Mouse (Mus musculus): ENCODE measurements around the gene Atp6v0a4. TPM values are rescaled to one million over a fixed set of nuclear protein-coding genes. Genes with fewer than 3 reads are reported as not detected.
A peak's percentile ranks its signal among the peaks of the same experiment; 100 is the strongest.

Gene Atp6v0a4
- polyA plus RNA-seq, 1 experiment from 2014 or later, result 3.1 TPM

DNA sequence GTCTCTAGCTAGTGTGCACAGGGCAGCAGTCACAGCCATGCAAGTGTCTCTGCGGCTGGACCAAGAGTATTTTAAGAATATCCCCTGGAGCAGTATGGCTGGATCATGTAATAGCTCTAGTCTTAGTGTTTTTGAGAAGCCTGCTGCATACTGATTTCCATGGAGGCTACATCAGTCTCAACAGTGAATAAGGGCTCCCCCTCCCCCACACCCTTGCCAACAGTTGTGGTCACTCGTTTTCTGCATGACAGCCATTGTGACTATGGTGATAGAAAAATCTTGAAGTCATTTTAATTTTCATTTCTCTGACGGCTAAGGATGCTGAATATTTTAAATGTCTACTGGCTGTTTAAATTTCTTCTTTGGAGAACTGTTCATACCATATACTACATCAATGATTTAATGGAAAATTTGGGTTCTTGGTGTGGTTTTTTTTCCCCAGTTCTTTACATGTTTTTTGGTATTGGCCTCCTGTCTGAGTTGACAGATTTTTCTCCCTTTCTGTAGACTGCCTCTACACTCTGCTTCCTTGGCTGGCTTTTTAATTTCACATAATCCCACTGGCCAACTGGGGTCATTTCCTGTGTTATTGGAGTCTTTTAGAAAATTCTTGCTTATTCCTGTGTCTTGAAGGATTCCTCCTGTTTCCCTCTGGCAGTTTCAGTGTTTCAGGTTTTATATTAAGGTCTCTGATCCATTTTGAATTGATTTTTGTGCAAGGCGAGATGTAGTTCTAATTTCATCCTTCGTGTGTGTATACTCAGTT, 91.4 kb downstream of the Atp6v0a4 start:
- H3K36me3 ChIP-seq (ENCODE audit: control insufficient read depth, insufficient read depth, low read length), result no peaks in the 10 kb centered on the region
- 50% methylated on average over 5 of the region's 5 CpGs for WGBS
- no peak overlapping the region for H3K4me3 ChIP-seq (ENCODE audit: low read depth, low read length)
- H3K27me3 ChIP-seq (replicated peaks; ENCODE audit: control insufficient read depth, insufficient read depth, low read length), result no peaks in the 10 kb centered on the region
- H3K4me2 ChIP-seq (ENCODE audit: low read depth, low read length), result no peak overlapping the region
- H3K4me1 ChIP-seq (ENCODE audit: control insufficient read depth, insufficient read depth, low read length), result peaks cover 16% of the 10 kb centered on the region
- H3K9ac ChIP-seq (ENCODE audit: low read depth, low read length), result no peak overlapping the region
- no peak for DNase-seq (ENCODE audit: low spot score)
- 0 out of 2 replicates have a peak overlapping the region, but pooled peaks have one; percentile 22 for H3K27ac ChIP-seq (replicated peaks; ENCODE audit: low read depth, low read length)
- H3K9me3 ChIP-seq (ENCODE audit: control insufficient read depth, low read length), result no peaks in the 10 kb centered on the region
- no peak for ATAC-seq (ENCODE audit: low read depth)

DNA sequence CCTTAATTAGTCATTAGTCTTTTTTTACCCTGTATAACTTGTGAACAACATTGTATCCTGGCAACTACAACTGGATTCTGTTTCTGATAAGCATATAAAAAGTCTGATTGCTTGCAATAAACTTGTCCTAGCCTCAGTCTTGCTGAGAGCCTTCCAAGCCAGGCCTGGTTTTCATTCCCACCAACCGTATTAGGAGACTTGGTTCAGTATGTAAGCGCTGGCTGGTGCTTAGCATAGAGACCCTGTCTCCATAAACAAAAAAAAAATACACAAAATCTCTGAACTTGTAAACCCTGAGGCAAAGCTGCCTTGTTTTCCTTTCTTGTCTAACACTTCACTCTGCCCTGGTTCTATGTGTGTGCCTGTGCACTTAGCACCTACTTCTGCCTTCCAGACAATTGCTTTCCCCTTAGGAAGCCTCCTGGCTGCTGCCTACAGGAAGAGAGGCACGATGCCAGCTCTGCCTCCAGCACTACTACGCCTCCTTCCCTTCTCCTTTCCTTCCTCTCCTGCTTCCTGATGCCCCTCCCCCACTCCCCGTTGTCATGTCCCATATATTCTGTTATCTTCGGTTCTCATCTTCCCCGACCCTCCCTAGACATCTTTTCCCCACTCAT, 92.4 kb downstream of the Atp6v0a4 start:
- Histone ChIP-seq H3K36me3 (ENCODE audit: control insufficient read depth, insufficient read depth, low read length) (no peaks in the 10 kb centered on the region), H3K4me1 (ENCODE audit: control insufficient read depth, insufficient read depth, low read length) (peaks cover 16% of the 10 kb centered on the region), H3K27me3 (replicated peaks; ENCODE audit: control insufficient read depth, insufficient read depth, low read length) (no peaks in the 10 kb centered on the region), H3K4me2 (ENCODE audit: low read depth, low read length) (no peak overlapping the region), H3K27ac (replicated peaks; ENCODE audit: low read depth, low read length) (0 out of 2 replicates have a peak overlapping the region, but pooled peaks have one; percentile 22), H3K9me3 (ENCODE audit: control insufficient read depth, low read length) (no peaks in the 10 kb centered on the region), H3K4me3 (ENCODE audit: low read depth, low read length) (no peak overlapping the region), H3K9ac (ENCODE audit: low read depth, low read length) (no peak overlapping the region)
- DNase-seq (ENCODE audit: low spot score), result peak; percentile 47
- 30% methylated on average over 7 of the region's 7 CpGs for WGBS
- ATAC-seq (ENCODE audit: low read depth), result no peak

DNA sequence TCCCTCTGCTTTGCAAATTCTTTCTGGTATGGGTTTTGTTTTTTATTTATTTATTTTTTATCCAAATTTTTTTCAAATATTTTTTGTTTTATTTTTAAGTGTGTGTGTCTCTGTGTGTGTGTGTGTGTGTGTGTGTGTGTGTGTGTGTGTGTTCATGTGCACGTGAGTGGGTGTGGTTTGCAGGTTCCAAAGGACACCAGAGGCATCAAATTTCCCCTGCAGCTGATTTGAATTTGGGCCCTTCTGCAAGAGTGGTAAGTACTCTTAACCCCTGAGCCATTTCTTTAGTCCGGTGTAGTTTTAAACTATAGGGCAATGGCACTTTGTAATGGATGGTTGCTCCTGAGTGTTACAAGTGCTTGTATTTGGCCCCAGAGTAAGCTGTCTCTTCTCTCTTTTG, 96.2 kb downstream of the Atp6v0a4 start:
- no peaks in the 10 kb centered on the region for H3K27me3 ChIP-seq (replicated peaks; ENCODE audit: control insufficient read depth, insufficient read depth, low read length)
- no peaks in the 10 kb centered on the region for H3K36me3 ChIP-seq (ENCODE audit: control insufficient read depth, insufficient read depth, low read length)
- H3K27ac ChIP-seq (replicated peaks; ENCODE audit: low read depth, low read length), result no peak overlapping the region
- no peak overlapping the region for H3K4me3 ChIP-seq (ENCODE audit: low read depth, low read length)
- no peak for ATAC-seq (ENCODE audit: low read depth)
- WGBS, result 16% methylated on average over 2 of the region's 2 CpGs
- no peak overlapping the region for H3K9ac ChIP-seq (ENCODE audit: low read depth, low read length)
- no peak for DNase-seq (ENCODE audit: low spot score)
- H3K4me2 ChIP-seq (ENCODE audit: low read depth, low read length), result no peak overlapping the region
- H3K9me3 ChIP-seq (ENCODE audit: control insufficient read depth, low read length), result no peaks in the 10 kb centered on the region
- peaks cover 19% of the 10 kb centered on the region for H3K4me1 ChIP-seq (ENCODE audit: control insufficient read depth, insufficient read depth, low read length)

DNA sequence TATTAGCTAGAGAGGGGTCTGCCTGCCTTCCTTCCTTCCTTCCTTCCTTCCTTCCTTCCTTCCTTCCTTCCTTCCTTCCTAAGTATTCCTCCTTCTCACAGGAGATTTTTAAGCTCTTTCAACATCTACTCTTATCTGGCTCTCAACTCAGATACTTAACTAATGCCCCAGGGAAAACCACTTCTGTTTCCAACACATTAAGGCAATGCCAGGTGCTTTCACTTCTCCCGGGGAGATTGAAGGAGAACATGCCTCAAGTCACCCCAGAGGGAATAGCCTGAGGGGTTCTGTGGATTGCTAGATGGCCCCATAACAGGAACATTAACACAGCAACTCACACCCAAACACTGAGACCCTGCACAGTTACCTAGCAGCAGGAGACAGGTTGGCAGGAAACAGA, 96.6 kb downstream of the Atp6v0a4 start:
- Histone ChIP-seq H3K9me3 (ENCODE audit: control insufficient read depth, low read length) (no peaks in the 10 kb centered on the region), H3K4me2 (ENCODE audit: low read depth, low read length) (no peak overlapping the region), H3K27me3 (replicated peaks; ENCODE audit: control insufficient read depth, insufficient read depth, low read length) (no peaks in the 10 kb centered on the region), H3K4me1 (ENCODE audit: control insufficient read depth, insufficient read depth, low read length) (peaks cover 15% of the 10 kb centered on the region), H3K9ac (ENCODE audit: low read depth, low read length) (no peak overlapping the region), H3K36me3 (ENCODE audit: control insufficient read depth, insufficient read depth, low read length) (no peaks in the 10 kb centered on the region), H3K27ac (replicated peaks; ENCODE audit: low read depth, low read length) (no peak overlapping the region), H3K4me3 (ENCODE audit: low read depth, low read length) (no peak overlapping the region)
- no peak for ATAC-seq (ENCODE audit: low read depth)
- WGBS, result 11% methylated on average over 1 of the region's 1 CpGs
- DNase-seq (ENCODE audit: low spot score), result no peak

DNA sequence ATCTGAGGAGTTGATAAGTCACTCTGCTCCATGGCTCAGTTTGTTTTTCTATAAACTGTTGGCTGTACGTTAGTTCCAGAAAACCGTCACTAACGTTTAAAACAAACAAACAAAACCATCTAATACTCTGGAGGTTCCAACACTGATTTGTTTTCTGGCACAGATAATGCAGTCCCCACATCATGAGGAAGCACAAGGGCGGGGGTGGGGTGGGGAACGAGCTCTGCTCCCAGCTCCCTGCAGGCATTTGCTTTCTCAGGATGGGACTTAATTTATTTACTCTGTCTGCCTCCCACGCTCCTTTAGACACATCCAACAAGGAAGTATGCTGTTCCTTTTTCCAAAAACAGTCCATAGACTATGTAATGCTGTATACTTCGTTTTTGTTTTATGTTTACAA, 101.1 kb downstream of the Atp6v0a4 start:
- Histone ChIP-seq H3K36me3 (ENCODE audit: control insufficient read depth, insufficient read depth, low read length) (no peaks in the 10 kb centered on the region), H3K27ac (replicated peaks; ENCODE audit: low read depth, low read length) (no peak overlapping the region), H3K4me3 (ENCODE audit: low read depth, low read length) (no peak overlapping the region), H3K4me2 (ENCODE audit: low read depth, low read length) (no peak overlapping the region), H3K9ac (ENCODE audit: low read depth, low read length) (no peak overlapping the region), H3K9me3 (ENCODE audit: control insufficient read depth, low read length) (no peaks in the 10 kb centered on the region), H3K27me3 (replicated peaks; ENCODE audit: control insufficient read depth, insufficient read depth, low read length) (no peaks in the 10 kb centered on the region), H3K4me1 (ENCODE audit: control insufficient read depth, insufficient read depth, low read length) (peaks cover 4% of the 10 kb centered on the region; the same call in 1 of the 2 replicates)
- ATAC-seq (ENCODE audit: low read depth) (no peak), DNase-seq (ENCODE audit: low spot score) (peak; percentile 62)
- 19% methylated on average over 7 of the region's 7 CpGs for WGBS

DNA sequence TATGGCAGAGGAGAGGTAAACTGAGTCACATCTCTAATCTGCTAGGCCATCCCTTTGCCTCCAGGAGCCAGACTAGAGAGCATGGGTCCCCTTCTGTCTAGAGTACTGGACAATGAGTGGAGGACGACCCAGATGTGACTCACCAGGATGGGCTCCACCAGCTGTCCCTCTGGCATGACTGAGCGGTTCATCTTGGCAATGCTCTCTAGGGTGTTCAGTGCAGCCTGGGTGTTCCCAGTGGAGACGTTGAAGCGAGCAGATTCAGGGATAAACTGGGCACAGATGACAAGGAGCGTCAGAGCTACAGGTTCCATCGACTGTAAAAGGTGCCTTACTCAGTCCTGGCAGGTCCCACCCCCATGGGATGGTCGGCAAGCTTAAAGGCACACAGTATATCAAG, 103.0 kb downstream of the Atp6v0a4 start:
- 83% methylated on average over 7 of the region's 7 CpGs for WGBS
- Histone ChIP-seq H3K4me3 (ENCODE audit: low read depth, low read length) (no peak overlapping the region), H3K27me3 (replicated peaks; ENCODE audit: control insufficient read depth, insufficient read depth, low read length) (no peaks in the 10 kb centered on the region), H3K4me1 (ENCODE audit: control insufficient read depth, insufficient read depth, low read length) (peaks cover 4% of the 10 kb centered on the region; the same call in 1 of the 2 replicates), H3K27ac (replicated peaks; ENCODE audit: low read depth, low read length) (no peak overlapping the region), H3K4me2 (ENCODE audit: low read depth, low read length) (no peak overlapping the region), H3K9ac (ENCODE audit: low read depth, low read length) (no peak overlapping the region), H3K9me3 (ENCODE audit: control insufficient read depth, low read length) (no peaks in the 10 kb centered on the region), H3K36me3 (ENCODE audit: control insufficient read depth, insufficient read depth, low read length) (no peaks in the 10 kb centered on the region)
- DNase-seq (ENCODE audit: low spot score), result no peak
- ATAC-seq (ENCODE audit: low read depth), result no peak

DNA sequence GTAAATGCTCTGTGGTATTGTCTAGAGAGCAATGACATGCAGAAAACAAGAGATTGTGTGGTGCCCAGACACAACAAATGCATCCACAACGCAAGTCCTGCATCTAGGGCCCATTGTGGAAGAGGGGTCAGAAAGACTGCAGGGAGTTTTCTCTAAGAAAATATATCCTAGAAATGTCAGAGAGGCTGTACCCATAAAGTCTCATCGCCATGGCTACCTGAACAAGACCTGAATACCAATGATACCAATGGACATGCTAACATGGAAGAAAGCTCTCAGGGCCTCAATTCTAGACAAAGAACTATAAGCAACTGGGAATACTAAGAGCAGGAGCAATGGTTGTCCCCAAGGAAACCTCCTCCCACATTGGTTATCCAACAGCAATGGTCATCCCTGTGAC, 111.6 kb downstream of the Atp6v0a4 start:
- no peak overlapping the region for H3K4me3 ChIP-seq (ENCODE audit: low read depth, low read length)
- DNase-seq (ENCODE audit: low spot score), result no peak
- no peak overlapping the region for H3K4me2 ChIP-seq (ENCODE audit: low read depth, low read length)
- H3K4me1 ChIP-seq (ENCODE audit: control insufficient read depth, insufficient read depth, low read length), result no peaks in the 10 kb centered on the region
- no peaks in the 10 kb centered on the region for H3K9me3 ChIP-seq (ENCODE audit: control insufficient read depth, low read length)
- WGBS, result 97% methylated on average over 2 of the region's 2 CpGs
- H3K27me3 ChIP-seq (replicated peaks; ENCODE audit: control insufficient read depth, insufficient read depth, low read length), result no peaks in the 10 kb centered on the region
- ATAC-seq (ENCODE audit: low read depth), result no peak
- H3K27ac ChIP-seq (replicated peaks; ENCODE audit: low read depth, low read length), result no peak overlapping the region
- H3K36me3 ChIP-seq (ENCODE audit: control insufficient read depth, insufficient read depth, low read length), result no peaks in the 10 kb centered on the region
- no peak overlapping the region for H3K9ac ChIP-seq (ENCODE audit: low read depth, low read length)

DNA sequence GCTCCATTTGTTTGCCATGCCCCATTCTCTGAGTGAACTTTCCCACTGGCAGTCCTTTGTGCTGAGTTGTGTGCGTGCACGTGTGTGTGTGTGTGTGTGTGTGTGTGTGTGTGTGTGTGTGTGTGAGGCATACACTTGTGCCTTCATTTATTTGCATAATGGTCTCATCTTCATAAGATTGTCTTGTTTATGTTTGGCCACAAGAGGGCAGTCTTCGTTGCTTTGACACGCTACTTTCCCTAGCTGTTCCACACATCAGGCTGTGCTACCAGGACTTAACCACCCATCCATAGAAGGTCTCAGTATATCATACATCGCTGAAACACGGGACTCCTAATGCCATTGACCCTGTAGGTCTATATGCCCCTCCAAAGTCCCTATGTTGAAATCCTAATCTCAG, 116.9 kb downstream of the Atp6v0a4 start:
- no peak overlapping the region for H3K9ac ChIP-seq (ENCODE audit: low read depth, low read length)
- 10% methylated on average over 6 of the region's 6 CpGs for whole genome bisulfite sequencing
- DNase-seq (ENCODE audit: low spot score) (peak; percentile 82), ATAC-seq (ENCODE audit: low read depth) (peak; percentile 68)
- H3K4me1 ChIP-seq (ENCODE audit: control insufficient read depth, insufficient read depth, low read length), result no peaks in the 10 kb centered on the region
- no peak overlapping the region for H3K4me2 ChIP-seq (ENCODE audit: low read depth, low read length)
- no peak overlapping the region for H3K27ac ChIP-seq (replicated peaks; ENCODE audit: low read depth, low read length)
- no peaks in the 10 kb centered on the region for H3K36me3 ChIP-seq (ENCODE audit: control insufficient read depth, insufficient read depth, low read length)
- H3K4me3 ChIP-seq (ENCODE audit: low read depth, low read length), result no peak overlapping the region
- H3K9me3 ChIP-seq (ENCODE audit: control insufficient read depth, low read length), result no peaks in the 10 kb centered on the region
- H3K27me3 ChIP-seq (replicated peaks; ENCODE audit: control insufficient read depth, insufficient read depth, low read length), result no peaks in the 10 kb centered on the region
